Mouse (Mus musculus) left cerebral cortex, postnatal 10 days (tissue): ENCODE data around the gene Tctn1. TPM values are rescaled to one million over a fixed set of nuclear protein-coding genes. Genes with fewer than 3 reads are reported as not detected.
"Not testable (repeated sequence)": the region's sequence is repeated elsewhere in the genome, so short reads cannot be mapped to it uniquely, and the experiment has no call there.

Source experiments
- DNase-seq, 2 experiments: peaks; one replicate each; pipeline ENCODE4 v3.0.0; 2021 to 2022; ENCODE audit warnings: low spot score in 2 of 2, mixed read lengths in 1 of 2; ENCODE audit errors: extremely low spot score in 1 of 2
- intact Hi-C: fragments of 180-260 bp; cut with DNase I; formaldehyde crosslinking; loops from one replicate; pipeline ENCODE4 v1.15.1; 2025
- total RNA-seq, 2 experiments: library from RNA; stranded (reverse); gene quantifications; 2 replicates each; pipeline ENCODE4 v1.2.3; 2021

The Tctn1 gene
- total RNA-seq, 2 experiments from 2014 or later: 13.1 to 15.6 TPM

DNA sequence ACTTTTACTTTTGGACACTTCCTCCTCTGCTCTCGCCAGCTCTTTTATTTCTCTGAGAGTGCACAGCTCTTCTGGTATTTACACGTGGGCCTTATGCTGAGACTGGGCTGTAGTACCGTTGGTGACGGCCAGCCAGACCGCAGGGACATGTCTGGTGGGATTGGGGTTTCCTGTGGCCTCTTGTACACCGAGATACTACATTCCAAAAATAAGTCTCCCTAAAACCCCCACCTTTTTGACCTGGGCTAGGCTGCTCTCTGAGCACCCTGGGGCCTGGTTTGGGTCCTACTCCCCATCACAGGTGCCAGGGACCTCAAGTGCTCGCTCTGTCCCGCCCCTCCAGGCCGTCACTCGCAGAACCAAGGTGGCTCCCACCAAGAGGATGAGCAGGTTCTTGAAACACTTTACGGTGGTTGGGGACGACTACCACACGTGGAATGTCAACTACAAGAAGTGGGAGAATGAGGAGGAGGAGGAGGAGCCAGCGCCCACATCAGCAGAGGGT, 31.1 kb downstream of the Tctn1 start:
- intact Hi-C loops: no loop called here

DNA sequence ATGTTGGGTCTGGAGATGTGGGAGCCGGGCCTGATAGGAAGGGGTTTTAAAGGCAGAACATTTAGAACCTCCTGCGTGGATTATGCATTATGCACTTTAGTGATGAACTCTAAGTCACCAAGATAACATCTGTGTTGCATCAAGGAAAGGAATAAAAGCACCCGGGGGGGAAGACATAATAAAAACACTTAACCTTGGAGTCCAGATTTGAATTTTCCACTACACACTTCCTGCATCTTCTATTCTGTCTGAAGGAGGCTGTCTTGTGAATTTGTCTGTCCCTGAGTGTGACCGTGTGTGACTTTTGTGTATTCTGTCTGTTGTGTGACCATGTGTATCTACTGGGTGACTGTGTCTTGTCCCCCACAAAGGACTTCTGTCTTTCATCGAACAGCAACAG, 32.3 kb downstream of the Tctn1 start:
- intact Hi-C loops: no loop called here

More for the DNA sequence above, 31.1 kb downstream of the Tctn1 start:
- no peak for DNase-seq

DNA sequence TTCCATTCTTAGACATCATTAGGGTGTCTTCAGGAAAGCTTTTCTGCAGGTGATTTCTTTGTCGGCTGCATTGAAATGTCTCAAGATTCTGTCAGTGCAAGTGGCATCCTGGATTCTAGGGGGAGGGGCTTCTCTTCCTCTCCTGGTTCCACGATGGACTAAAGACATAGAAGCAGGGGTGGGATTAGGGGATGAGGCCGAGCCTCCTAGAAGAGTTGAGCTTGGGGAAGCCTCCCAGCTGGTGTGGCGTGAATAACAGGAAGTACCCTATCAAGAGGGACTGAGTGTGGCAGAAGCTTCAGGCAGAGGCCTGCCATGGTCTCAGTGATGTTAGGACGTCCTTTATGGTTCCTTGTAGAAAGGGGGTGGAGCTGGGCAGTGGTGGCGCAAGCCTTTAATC, 32.8 kb downstream of the Tctn1 start:
- no peak for DNase-seq
- intact Hi-C loops: no loop called here

More for the DNA sequence above, 32.3 kb downstream of the Tctn1 start:
- DNase-seq: no peak

DNA sequence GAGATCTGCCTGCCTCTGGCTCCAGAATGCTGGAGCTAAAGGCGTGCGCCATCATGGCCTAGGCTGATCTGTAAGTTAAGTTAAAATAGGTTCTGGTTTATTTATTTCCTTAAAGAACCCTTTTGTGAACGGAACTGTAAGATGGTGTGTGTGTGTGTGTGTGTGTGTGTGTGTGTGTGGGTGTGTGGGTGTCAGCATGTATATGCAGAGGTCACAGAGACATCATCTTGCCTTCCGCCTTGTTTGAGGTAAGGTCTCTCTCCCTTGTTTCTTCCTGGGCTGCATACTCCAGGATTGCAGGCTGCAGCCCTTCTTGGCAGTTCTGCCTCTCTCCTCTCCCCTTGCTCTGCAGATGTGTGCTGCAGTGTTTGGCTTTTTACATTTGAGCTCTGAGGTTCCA, 33.4 kb downstream of the Tctn1 start:
- intact Hi-C loops: no loop called here

DNA sequence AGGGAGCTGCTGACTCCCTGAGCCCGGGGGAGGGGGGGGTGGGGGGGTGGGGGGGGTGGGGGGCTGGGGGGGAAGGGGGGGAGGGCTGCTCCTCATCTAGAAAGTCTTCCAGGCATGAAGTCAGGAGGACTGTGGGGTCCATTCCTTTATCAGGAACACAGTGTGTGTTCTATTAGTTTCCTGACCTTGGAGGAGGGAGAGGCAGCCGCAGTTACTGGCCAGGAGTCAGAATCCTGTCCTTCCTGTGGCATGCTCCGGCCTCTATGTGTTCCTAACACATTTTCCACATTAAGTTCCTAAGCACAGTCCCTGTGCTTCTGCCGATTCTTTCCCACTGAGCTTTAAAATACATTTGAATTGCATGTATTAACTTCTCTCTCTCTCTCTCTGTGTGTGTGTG, 35.5 kb downstream of the Tctn1 start:
- intact Hi-C loops: no loop called here

More for the DNA sequence above, 33.4 kb downstream of the Tctn1 start:
- DNase-seq: no peak

DNA sequence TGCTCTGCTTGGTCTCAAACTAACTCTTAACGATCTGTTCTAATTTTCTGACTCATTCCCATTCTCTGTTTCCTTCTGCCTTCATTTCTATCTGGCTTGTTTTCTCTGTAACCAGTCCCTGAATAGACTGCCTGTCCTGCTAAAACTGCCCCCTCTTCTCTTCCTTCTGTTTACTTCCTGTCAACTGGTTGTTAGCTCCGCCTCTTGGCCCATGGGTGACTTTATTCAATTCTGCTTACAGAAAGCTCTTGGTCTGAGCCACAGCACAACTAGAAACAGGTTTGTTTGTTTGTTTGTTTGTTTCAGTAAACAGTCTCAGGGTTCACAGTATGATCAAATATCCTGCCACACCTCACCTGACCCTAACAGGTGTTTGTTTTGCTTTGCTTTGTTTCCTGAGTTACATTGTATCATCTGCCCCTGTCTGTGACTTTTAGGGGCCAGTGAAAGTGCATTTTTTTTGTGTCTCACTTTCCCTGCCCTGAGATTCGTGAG, 35.9 kb downstream of the Tctn1 start:
- intact Hi-C loops: no loop called here
- DNase-seq: no peak

More for the DNA sequence above, 35.5 kb downstream of the Tctn1 start:
- no peak for DNase-seq

DNA sequence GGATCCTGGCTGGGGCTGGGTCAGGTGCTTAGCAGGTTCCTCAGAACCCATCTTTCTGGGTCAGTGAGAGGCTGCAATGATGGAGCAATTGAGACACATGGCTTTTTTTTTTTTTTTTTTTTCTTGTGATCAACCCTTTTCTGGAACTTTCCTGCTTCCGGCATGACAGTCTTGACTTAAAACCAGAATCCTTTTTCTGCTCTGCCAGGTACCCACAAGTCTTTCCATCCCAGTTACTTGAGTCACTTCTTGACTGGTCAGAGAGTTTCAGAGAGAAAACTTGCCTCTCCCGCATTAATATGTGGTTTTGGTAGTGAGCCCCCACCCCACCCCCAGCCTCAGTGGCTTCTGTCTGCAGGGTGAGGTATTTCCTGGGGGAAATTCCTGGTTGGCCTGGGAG, 40.0 kb downstream of the Tctn1 start:
- no peak for DNase-seq
- intact Hi-C loops: no loop called here

DNA sequence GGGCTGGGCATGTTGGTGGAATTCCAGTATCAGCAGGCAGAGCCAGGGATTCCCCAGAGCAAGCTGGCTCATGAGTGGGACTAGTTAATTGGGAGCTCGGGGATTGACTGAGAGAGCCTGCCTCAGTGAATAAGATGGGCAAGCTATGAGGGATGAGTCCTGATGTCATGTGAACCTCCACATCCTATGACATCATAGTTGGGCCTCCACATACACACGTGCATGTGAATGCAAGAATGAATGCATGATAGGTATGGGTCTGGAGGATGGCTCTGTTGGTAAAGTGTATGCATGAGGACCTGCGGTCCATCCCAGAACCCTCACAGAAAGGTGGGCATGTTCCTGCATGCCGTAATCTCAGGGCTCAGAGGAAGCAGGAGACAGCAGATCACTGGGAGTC, 43.2 kb downstream of the Tctn1 start:
- intact Hi-C loops: no loop called here
- DNase-seq: no peak

DNA sequence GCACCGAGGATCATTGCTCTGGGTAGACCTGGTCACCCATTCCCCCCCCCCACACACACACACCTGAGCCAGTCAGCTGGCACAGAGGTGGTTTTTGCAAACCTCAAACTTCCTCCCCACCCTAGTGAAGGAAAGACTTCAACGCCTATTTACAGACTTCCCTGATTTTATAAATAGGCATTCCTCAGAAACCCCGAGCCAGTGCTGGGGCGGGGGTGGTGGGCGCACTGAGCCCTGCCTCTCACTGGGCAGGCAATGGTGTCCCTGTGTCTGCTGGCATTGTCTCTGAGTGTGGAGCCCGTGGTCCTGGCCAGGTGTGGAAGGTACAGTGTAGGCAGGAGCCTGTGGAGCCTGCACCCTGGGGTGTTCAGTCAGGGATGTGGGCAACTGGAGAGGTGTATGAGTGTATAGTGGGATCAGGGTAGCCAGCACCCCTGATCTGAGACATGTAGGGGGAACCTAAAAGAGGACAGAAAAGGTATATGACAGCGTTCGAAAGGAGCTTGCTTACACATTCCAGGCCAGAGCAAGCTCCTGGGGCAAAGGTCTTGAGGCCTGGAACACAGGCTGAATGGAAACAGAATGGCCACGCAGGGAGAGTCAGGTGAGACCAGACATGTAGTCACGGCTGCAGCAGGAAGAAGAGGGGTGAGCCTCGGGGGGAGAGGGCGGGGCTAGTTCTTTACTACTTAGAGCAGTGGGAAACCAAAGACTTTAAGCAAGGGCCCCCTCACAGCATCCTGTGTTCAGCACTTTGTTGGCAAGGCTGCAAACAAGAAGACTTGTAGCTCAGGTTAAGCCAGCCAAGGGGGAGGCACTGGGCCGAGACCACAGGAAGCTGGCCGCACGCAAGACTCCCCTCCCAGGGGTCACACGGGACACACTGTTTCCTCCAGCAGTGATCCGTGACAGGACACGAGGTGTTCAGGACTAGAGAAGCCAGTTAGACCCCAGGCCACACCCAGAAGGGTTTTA, 44.3 kb downstream of the Tctn1 start:
- intact Hi-C loops: no loop called here
- DNase-seq: no peak

DNA sequence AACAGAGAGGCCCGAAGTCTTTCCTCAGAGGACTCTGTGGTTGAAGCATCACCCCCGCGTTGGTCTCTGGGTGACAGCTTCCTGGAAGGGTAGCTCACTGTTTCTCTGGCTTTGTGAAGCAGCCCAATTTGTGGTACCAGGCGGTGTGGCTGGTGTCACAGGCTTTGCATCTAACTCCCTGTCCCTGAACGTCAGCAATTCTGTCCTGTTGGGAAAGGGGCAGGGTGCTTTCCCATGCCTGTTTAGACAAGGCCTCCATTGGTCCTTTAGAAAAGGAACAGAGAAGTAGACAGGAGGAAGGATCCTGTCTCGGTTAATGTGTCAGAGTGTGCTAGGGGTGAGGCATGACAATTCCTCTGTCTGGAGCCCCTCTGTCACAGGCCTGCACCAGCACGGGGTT, 45.3 kb downstream of the Tctn1 start:
- DNase-seq: no peak
- intact Hi-C loops: no loop called here

DNA sequence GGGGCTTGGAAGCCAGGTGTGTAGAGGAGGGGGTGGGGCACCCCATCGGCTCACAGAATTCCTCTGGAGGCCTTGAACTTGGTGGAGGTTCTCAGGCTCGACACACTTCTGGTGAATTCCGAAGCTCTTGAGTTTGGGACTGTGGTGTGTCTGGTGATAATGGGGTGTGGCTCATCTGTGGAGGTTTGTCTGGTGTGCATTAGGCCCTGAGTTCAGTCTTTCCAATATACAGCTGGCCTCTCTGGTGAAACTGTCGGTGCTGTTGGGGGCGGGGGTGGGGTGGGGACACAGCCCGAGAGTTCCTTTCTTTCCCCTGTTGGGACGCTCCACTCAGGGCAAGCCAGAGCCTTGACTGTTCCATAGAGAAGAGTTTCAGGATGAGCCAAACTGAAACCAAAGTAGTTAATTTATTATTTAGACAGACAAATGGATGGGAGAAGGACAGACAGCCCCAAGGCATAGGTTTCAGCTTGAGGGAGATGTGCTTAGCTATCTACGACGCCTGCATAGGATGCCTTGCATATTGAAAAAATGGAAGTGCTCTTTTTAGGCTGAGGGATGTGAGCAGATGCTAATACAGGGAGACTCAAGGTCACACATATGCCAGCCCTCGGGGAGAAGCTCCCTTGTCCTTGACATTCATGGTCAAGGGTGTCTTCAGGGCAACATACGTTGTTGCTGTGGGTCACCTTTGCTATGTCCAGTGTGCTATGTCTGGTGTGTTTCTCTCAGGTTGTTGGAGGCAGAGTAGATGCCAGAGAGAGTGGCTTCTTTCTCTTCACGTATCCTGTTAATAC, 46.0 kb downstream of the Tctn1 start:
- DNase-seq: no peak
- intact Hi-C loops: no loop called here

DNA sequence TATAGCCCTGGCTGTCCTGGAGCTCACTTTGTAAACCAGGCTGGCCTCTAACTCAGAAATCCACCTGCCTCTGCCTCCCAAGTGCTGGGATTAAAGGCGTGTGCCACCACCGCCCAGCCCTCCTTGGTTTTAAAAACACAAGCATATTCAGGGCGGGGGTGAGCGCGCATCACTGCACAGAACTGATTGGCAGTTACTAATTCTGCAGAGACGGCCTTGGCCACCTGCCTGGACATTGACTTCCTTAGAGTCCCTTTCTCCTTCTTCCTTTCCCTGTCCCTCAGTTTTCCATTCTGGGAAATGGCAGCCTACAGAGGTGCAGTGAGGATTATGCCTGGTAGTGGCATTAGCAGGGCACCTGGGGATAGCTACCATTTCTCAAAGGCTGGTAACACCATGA, 46.6 kb downstream of the Tctn1 start:
- no peak for DNase-seq
- intact Hi-C loops: no loop called here

DNA sequence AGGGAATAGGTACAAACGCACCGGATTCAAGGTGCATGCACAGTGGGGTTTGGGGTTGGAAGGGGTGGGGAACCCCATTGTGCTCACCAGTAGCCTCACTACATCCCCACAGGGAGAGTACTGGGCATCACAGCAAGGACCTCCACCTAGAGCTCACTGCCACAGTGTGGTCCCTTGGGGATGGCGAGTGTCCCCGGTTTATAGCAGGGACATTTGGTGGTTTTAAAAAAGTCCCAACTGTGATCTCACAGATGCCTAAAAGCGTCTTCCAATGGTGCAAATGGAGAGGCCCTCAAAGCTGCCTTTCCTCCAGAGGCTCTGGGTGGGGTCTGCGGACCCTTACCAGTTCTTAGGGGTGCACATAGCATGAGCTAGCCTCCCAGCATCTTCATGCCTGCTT, 50.4 kb downstream of the Tctn1 start:
- intact Hi-C loops: no loop called here
- DNase-seq: no peak

DNA sequence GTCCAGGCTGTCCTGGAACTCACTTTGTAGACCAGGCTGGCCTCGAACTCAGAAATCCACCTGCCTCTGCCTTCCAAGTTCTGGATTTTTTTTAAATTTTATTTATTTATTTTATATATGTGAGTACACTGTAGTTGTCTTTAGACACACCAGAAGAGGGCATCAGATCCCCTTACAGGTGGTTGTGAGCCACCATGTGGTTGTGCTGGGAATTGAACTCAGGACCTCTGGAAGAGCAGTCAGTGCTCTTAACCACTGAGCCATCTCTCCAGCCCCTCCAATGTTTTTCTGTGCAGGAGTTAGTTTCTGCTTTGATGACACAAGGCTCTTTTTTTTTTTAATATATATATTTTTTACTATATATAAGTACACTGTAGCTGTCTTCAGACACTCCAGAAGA, 51.4 kb downstream of the Tctn1 start:
- intact Hi-C loops, DNase-seq: not testable (repeated sequence)

DNA sequence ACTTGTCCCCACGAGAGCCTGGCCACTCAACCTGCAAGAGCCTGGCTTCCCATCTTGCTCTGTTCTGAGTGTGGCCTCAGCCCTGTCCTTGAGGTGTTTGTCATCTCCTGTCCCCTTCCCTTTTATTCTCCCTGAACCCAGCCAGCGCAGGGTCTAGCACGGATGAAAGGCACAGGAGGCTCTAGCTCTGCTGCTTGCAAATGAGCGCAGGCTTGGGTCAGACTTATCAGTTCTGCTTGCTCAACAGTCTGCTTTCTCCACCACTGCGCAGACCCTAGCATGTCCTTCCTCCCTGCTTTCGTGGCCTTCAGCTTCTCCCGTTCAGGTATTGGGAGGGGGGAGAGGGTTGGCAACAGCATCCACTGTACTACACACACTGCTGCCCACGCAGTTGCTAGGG, 52.1 kb downstream of the Tctn1 start:
- intact Hi-C loops: no loop called here
- DNase-seq: no peak

DNA sequence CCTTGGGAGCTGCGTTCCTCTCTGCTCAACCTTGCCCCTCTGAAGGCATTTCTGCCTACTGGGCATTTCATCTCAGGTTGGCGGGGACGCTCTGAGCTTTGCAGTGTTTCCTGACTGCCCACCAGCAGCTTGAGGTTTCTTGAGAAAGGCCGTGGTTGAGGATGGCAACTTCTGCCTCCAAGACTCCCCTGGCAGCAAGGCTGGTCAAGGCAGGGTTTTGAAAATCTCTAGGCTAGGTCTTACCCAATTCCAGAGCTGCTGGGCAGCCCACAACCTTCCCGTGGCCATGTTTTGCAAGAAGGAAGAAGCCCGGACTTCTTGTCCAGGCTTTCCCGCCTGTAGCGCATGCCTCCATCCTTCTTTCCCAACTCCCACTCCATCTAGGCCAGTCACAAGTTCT, 53.4 kb downstream of the Tctn1 start:
- intact Hi-C loops: no loop called here
- no peak for DNase-seq

DNA sequence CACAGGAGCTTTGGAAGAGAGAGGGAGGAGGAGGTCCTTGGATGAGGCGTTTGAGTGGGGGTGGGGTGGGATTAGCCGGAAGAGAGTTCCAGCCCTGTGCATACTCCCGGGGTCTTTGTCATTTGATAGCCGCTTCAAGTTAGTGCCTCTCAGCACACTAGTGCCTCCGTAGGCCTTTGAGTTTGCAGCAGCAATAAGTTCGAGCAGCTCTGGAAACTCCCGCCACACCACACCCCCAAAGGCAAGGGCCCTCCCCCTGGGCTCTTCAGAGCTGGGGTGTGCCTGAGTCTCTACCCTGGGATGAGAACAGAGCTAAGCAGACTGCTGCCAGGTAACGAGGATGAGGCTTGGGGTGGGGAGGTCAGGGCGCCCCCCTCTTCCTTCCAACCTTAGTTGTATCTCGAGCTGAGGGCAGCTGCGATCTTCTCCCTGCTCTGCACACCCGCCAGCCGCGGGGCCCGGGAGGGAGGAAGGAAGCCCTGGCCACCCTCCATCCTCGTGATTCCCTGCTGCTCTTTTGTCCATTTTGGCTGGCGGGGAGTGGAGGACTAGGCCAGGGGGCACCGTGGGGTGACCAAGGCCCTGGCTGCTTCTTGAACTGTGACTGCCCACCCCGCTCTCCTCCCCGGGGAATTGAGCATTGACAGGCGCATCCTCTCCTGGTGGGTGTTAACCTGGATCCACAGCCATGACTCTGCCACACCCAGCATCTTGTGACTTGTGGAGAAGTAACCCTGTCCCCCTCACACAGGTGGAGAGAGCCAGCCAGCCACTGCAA, 54.5 kb downstream of the Tctn1 start:
- intact Hi-C loops: no loop called here
- peak in 1 of 2 experiments; percentile 45 for DNase-seq

DNA sequence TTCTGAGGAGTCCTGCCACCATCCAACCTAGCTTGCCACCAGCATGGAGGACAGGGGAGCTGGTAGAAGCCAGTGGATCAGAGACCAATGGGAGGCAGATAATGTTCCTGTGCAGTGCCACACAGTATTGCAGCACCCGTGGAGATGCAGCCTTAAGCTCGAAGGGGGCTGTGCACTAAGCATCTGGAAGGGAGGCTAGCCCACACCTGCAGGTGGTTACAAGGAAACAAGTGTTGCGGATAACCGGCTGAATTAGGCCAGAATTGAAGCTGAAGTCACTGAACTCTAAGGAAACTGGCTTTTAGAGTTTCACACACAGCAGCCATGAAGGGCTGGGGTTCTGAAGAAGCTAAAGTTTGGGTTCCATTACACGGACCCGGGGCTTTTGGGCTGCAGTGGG, 55.4 kb downstream of the Tctn1 start:
- intact Hi-C loops: no loop called here
- no peak for DNase-seq

DNA sequence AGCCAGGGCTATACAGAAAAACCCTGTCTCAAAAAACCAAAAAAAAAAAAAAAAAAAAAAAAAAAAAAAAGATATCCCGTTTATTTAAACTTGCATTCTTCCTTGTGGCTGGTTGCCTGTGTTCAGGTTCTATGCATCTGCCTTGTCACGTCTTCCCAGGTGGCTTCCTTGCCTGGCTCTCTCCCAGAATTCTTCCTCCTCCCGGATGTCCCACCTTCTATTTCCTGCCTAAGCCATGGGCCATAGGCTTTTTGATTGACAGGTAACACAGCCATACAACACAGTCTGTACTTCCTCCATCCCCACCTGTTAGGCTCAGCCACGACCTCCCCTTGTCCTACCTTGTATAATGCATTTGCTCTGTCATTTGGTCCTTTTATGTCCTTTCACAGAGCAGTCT, 57.8 kb downstream of the Tctn1 start, which contains the start of gene Hvcn1:
Hvcn1 (plus strand) TSS at position 330 of the 400 bp plus-strand sequence.
- DNase-seq: no peak
- intact Hi-C loops: no loop called here
